Mouse (Mus musculus): ENCODE data around the gene Tkt. TPM values are rescaled to one million over a fixed set of nuclear protein-coding genes. Genes with fewer than 3 reads are reported as not detected.
A peak's percentile ranks its signal among the peaks of the same experiment; 100 is the strongest.
"Not testable (repeated sequence)": the region's sequence is repeated elsewhere in the genome, so short reads cannot be mapped to it uniquely, and the experiment has no call there.

Gene Tkt
- polyA plus RNA-seq, 1 experiment from 2014 or later: 543 TPM

DNA sequence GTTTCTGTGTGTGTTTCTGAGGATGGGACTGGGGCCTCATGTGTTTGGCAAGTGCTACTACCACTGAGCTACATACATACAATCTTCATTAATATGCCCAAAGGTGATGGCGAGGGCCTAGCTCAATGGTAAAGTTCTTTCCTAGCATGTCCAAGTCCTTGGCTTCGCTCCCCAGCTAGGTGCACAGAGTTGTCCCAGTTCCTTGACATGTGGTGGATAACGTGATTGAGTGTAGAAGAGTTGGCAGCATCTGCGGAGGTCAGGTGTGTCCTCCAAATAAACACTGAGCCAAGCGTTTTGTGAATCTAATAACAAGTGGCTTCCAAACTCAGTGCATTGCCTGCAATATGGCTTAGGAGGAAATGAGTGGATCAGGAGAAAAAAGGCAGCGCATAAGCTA lies 18.2 kb downstream of the Tkt start:
- in situ Hi-C loops (cut with MboI; ENCODE audit: low pct_unique_long_range_greater_than_20kb): no loop called here
- CTCF ChIA-PET: interaction anchor here (1.3 kb wide), 1 partner anchor 37 kb away, joined by 3 read pairs; no protein-coding TSS in a partner anchor
- no peaks in the 10 kb centered on the region for H3K27me3 ChIP-seq
- TF ChIP-seq CTCF (IDR thresholded peaks at IDR 0.05): no peak
- DNase-seq (ENCODE audit: low read depth, low spot score) (no peak), ATAC-seq (no peak)
- POLR2A ChIA-PET: interaction anchor here (0.6 to 1.0 kb wide), 2 partner anchors 20 to 36 kb away, joined by 3 to 4 read pairs; no protein-coding TSS in a partner anchor

DNA sequence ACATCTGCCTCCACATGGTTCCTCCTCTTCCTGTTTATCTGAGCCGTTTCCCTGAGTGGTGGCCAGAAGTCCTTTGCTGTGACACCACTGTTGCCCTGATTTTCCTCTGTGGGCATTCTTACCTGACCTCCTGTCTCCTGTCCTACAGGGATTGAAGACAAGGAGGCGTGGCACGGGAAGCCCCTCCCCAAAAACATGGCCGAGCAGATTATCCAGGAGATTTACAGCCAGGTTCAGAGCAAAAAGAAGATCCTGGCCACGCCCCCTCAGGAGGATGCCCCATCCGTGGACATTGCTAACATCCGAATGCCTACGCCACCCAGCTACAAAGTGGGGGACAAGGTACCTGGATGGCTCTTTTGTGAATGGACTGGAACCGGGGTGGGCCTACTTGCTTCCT lies 19.9 kb downstream of the Tkt start:
- ATAC-seq (no peak), DNase-seq (ENCODE audit: low read depth, low spot score) (no peak)
- in situ Hi-C loops (cut with MboI; ENCODE audit: low pct_unique_long_range_greater_than_20kb): no loop called here
- ChIA-PET POLR2A (interaction anchor here (0.7 to 1.2 kb wide), 3 partner anchors 10 to 18 kb away, joined by 3 to 5 read pairs (median 3); no protein-coding TSS in a partner anchor), CTCF (no interaction called here)
- H3K27me3 ChIP-seq: no peaks in the 10 kb centered on the region
- no peak for TF ChIP-seq CTCF (IDR thresholded peaks at IDR 0.05)

DNA sequence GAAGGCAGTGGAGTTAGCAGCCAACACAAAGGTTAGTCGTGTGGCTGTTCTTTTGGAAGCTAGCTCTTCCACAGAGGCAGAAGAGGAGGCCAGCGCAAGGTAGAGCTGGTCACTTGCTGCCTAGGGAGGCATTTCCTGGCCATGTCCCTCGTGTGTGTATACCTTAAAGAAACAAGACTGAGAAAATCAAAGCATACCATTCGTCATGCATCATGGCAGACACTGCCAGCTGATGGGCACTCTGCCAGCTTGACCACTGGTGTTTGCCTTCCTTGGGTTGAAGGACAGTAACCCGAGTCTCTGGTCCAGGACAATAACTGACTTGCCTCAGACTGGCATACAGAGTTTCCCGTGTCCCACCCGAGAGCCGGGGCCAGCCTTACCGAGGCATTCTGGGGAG lies 22.1 kb downstream of the Tkt start:
- DNase-seq (ENCODE audit: low read depth, low spot score): no peak
- CTCF ChIA-PET: no interaction called here
- in situ Hi-C loops (cut with MboI; ENCODE audit: low pct_unique_long_range_greater_than_20kb): no loop called here
- peak; percentile 49 for ATAC-seq
- POLR2A ChIA-PET: no interaction called here
- H3K27me3 ChIP-seq: no peaks in the 10 kb centered on the region
- no peak for TF ChIP-seq CTCF (IDR thresholded peaks at IDR 0.05)

DNA sequence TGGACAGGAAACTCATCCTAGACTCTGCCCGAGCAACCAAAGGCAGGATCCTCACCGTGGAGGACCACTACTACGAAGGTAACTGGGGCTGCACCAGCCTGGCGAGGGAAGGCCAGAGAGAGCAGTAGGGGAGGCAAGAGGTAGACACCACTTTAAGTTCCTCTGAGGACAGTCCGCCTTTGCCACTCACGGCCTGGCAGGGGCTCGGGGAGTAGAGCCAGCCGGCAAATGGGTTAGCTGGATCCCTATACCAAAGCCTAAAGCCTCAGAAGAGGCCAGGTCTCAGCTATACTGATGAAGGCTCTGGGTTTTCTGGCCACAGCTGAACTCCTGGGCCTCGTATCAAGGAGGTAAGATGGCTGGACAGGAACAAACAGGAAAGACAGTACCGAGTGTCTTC lies 24.1 kb downstream of the Tkt start:
- DNase-seq (ENCODE audit: low read depth, low spot score): no peak
- in situ Hi-C loops (cut with MboI; ENCODE audit: low pct_unique_long_range_greater_than_20kb): no loop called here

DNA sequence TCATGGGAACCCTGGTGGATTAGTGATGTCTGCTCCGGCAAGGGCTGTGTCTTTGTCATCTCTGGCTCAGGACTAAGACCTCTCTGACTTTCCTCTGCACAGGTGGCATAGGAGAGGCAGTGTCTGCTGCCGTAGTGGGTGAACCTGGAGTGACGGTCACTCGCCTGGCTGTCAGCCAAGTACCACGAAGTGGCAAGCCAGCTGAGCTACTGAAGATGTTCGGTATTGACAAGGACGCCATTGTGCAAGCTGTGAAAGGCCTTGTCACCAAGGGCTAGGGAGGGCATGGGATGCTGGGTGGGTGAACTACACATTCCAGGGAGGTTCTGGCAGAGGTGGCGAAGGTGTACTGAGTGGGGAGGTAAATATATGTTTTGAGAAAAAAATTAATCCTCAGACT lies 25.1 kb downstream of the Tkt start:
- H3K27me3 ChIP-seq: no peaks in the 10 kb centered on the region
- in situ Hi-C loops (cut with MboI; ENCODE audit: low pct_unique_long_range_greater_than_20kb): no loop called here
- ChIA-PET POLR2A (interaction anchor here (1.5 to 2.2 kb wide), 2 partner anchors 9 to 24 kb away, joined by 3 to 9 read pairs; partner anchors contain the start of gene Tkt), CTCF (interaction anchor here (0.9 to 1.8 kb wide), 9 partner anchors 9 to 58 kb away, joined by 3 to 7 read pairs (median 4); no protein-coding TSS in a partner anchor)
- no peak for TF ChIP-seq CTCF (IDR thresholded peaks at IDR 0.05)
- no peak for DNase-seq (ENCODE audit: low read depth, low spot score)
- no peak for ATAC-seq

More for the DNA sequence above, 24.1 kb downstream of the Tkt start:
- no peaks in the 10 kb centered on the region for H3K27me3 ChIP-seq
- ChIA-PET CTCF (interaction anchor here (0.9 to 1.8 kb wide), 7 partner anchors 10 to 57 kb away, joined by 3 to 7 read pairs (median 4); no protein-coding TSS in a partner anchor), POLR2A (interaction anchor here (0.6 kb wide), 1 partner anchor 26 kb away, joined by 3 read pairs; no protein-coding TSS in a partner anchor)
- ATAC-seq: no peak
- TF ChIP-seq CTCF (IDR thresholded peaks at IDR 0.05): no peak

DNA sequence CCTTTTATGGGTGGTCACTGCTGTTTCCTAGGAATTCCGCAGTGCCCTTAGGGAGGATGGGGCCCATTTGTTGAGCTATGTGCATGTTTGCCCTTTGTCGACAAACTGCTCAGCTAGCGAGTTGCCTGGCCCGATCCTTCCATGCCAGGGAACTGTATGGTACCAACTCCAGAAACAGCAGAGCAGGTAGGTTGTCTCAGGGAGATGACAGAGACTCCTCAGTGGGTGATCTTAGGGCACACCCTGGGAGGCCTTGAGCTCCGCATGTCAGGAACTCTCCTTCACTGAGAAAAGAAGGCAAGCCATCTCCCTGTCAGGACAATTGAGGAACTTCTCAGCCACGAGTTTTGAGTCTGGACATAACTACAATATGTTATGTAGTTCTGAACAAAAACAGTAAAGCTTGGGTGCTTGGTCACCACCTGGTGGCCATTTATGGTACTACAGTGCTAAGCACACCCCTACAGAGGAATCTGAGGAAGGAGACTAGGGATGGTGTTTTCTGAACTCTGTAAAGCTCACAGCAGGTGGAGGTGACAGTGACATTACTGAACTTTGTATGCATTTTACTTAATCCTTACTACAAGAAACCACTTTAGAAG lies 25.9 kb downstream of the Tkt start:
- in situ Hi-C loops (cut with MboI; ENCODE audit: low pct_unique_long_range_greater_than_20kb): no loop called here
- CTCF ChIA-PET: interaction anchor here (0.7 to 1.7 kb wide), 8 partner anchors 10 to 94 kb away, joined by 3 to 7 read pairs (median 4); no protein-coding TSS in a partner anchor
- ATAC-seq (peak; percentile 10), DNase-seq (ENCODE audit: low read depth, low spot score) (no peak)
- TF ChIP-seq CTCF (IDR thresholded peaks at IDR 0.05): no peak
- H3K27me3 ChIP-seq: no peaks in the 10 kb centered on the region
- POLR2A ChIA-PET: interaction anchor here (1.5 to 2.2 kb wide), 2 partner anchors 10 to 25 kb away, joined by 3 to 9 read pairs; partner anchors contain the start of gene Tkt

DNA sequence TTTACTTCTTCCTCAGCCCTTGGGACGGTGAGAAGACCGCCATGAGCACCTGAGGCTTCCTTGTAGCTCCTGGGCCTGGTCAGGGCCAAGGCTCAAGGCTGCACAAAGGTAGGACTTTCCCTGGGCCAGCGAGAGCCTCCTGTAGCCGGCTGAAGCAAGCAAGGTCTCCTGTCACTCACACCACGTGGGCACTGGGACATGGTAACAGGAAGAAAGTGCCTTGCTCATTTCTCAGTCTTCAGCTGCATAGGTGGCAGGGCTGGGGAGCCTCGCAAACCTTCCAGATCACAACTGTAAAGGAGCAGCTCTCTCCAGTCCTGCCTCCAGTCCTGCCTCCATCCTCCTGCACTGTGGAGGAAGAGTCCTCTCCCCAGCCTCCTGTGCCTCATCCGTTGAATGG lies 27.6 kb downstream of the Tkt start:
- in situ Hi-C loops (cut with MboI; ENCODE audit: low pct_unique_long_range_greater_than_20kb): no loop called here
- ChIA-PET CTCF (interaction anchor here (1.1 to 1.5 kb wide), 3 partner anchors 18 to 96 kb away, joined by 3 read pairs; no protein-coding TSS in a partner anchor), POLR2A (interaction anchor here (0.9 to 1.0 kb wide), 2 partner anchors 15 to 92 kb away, joined by 3 to 4 read pairs; no protein-coding TSS in a partner anchor)
- no peaks in the 10 kb centered on the region for H3K27me3 ChIP-seq
- TF ChIP-seq CTCF (IDR thresholded peaks at IDR 0.05): no peak
- ATAC-seq: no peak
- no peak for DNase-seq (ENCODE audit: low read depth, low spot score)

DNA sequence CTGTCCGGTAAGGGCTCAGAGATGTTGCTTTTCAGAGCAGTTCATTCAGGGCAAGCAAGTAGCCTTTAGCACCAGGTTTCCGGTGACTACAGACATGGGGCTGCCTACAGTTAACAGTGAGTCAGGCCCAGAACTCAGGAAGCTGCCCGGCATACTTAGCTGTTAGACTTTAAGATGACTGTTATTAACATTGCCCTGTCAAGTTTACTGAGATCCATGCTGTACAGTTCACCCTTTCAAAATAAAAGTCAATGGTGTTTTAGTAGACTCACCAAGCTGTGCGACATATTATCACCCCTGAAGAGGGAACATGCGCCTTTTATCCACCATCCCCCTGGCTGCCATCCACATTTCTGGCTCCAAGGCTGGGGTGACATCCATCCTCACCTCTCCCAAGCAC lies 28.1 kb downstream of the Tkt start:
- ChIA-PET POLR2A (interaction anchor here (0.7 to 0.9 kb wide), 2 partner anchors 15 to 44 kb away, joined by 3 to 4 read pairs; no protein-coding TSS in a partner anchor), CTCF (interaction anchor here (1.1 to 1.5 kb wide), 3 partner anchors 18 to 96 kb away, joined by 3 read pairs; no protein-coding TSS in a partner anchor)
- ATAC-seq (no peak), DNase-seq (ENCODE audit: low read depth, low spot score) (no peak)
- no peaks in the 10 kb centered on the region for H3K27me3 ChIP-seq
- in situ Hi-C loops (cut with MboI; ENCODE audit: low pct_unique_long_range_greater_than_20kb): no loop called here
- TF ChIP-seq CTCF (IDR thresholded peaks at IDR 0.05): no peak

DNA sequence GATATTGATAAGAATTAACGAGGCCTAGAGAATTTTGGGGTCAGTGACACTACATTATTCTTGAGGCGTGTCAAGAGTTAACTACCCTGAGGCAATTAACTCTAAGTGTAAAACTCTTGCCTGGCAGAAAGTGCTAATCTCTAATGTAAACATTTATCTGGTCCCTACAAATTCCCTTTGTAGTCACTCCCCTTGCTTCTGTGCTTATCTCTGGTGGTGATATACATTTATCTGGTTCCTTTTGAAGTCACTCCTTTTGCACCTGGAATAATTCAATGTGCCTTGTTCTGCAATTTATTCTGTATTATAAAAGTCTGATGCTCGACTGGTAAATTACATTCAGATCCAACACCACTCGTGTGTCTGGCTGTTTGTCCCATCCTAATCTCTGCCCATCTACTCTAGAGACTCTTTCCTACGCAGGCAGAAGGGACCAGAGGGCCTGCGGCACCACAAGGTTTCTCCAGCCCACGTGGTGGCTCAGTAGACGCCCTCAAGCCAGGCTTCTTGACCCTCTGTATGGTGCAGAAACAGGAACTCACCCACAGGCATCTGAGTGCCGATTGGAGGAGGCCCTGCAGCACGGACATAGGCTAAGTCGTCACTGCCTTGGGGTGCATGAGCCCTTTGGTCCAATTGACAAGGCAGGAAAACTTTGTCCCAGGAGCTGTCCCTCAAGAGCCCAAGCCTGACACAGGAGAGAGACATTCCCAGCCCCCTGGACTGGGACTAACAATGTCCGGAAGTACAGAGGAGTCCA lies 29.3 kb downstream of the Tkt start:
- H3K27me3 ChIP-seq; CTCF ChIA-PET; ATAC-seq; in situ Hi-C loops (cut with MboI; ENCODE audit: low pct_unique_long_range_greater_than_20kb); POLR2A ChIA-PET; DNase-seq (ENCODE audit: low read depth, low spot score): not testable (repeated sequence)

DNA sequence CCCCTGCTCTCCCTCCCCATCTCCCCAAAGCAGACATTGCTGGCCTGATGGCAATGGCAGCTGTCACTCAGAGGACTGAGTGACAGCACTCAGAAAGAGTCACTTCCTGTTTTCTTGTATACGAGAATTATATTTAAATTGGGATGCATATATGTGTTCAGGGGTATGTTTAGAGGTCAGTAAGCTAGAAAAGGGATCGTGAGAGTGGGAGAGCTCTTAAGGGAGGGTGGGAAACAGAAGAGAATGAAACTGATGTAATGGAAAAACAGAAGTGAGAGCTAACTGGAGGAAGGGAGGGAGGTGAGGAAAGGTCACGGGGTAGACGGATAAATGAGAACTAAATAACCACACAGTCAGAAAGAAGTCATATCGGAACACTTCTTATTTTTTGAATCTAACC lies 31.0 kb downstream of the Tkt start:
- ChIA-PET POLR2A (no interaction called here), CTCF (no interaction called here)
- no peaks in the 10 kb centered on the region for H3K27me3 ChIP-seq
- DNase-seq (ENCODE audit: low read depth, low spot score) (no peak), ATAC-seq (no peak)
- TF ChIP-seq CTCF (IDR thresholded peaks at IDR 0.05): no peak
- in situ Hi-C loops (cut with MboI; ENCODE audit: low pct_unique_long_range_greater_than_20kb): no loop called here

DNA sequence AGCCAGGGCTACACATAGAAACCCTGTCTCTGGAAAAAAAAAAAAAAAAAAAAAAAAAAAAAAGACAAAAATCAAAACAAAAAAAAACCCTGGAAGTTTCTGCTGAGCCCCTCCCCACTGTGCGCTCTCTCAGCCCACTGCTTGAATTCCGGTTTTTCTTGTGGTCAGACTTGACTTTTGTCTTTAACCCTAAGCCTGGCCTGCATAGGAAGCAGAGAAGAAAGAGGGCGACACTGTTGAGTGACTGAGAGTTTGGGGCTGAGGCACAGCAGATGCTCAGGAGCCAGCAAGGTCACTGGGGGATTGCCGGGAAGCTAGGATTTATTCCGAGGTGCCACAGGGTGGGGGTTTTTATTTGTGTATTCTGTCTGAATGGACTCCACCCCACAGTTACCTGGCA lies 31.7 kb downstream of the Tkt start:
- in situ Hi-C loops (cut with MboI; ENCODE audit: low pct_unique_long_range_greater_than_20kb): no loop called here
- TF ChIP-seq CTCF (IDR thresholded peaks at IDR 0.05): no peak
- ChIA-PET POLR2A (no interaction called here), CTCF (no interaction called here)
- DNase-seq (ENCODE audit: low read depth, low spot score) (no peak), ATAC-seq (no peak)
- no peaks in the 10 kb centered on the region for H3K27me3 ChIP-seq

Measured in Patski (cell line).